Mouse (Mus musculus) kidney, adult 9 months (tissue): Measurements from ENCODE around the gene C87499.
A peak's percentile ranks its signal among the peaks of the same experiment; 100 is the strongest.

Source experiments
- DNase-seq: peaks from one replicate; pipeline ENCODE4 v3.0.0; 2022

The C87499 gene

GRCm38 (mm10) chr4:88634311-88634710 is at the start of gene C87499:
C87499 (minus strand) TSS chr4:88634411.
- no peak for DNase-seq

GRCm38 (mm10) chr4:88683812-88684211 is 49.6 kb upstream of the C87499 start, which contains the start of gene Ifna2:
Ifna2 (minus strand) TSS chr4:88683912.
- no peak for DNase-seq

GRCm38 (mm10) chr4:88681353-88681752 is 47.1 kb upstream of the C87499 start:
- DNase-seq, result no peak

- DNase-seq, result peak; percentile 40
Observed at GRCm38 (mm10) chr4:88680362-88680761, 46.2 kb upstream of the C87499 start.

GRCm38 (mm10) chr4:88676824-88677223 is 42.6 kb upstream of the C87499 start, which contains the start of gene Ifna16:
Ifna16 (minus strand) TSS chr4:88676924.
- DNase-seq, result no peak

- DNase-seq, result peak; percentile 26
Observed at GRCm38 (mm10) chr4:88655461-88655860, 21.2 kb upstream of the C87499 start.

GRCm38 (mm10) chr4:88653644-88654043 is 19.4 kb upstream of the C87499 start:
- DNase-seq, result no peak

- no peak for DNase-seq
Observed at GRCm38 (mm10) chr4:88644359-88644758, 10.1 kb upstream of the C87499 start, which contains the start of gene Ifna13. Ifna13 (minus strand) TSS chr4:88644459.

- no peak for DNase-seq
Observed at GRCm38 (mm10) chr4:88642526-88642925, 8.3 kb upstream of the C87499 start.

- peak; percentile 94 for DNase-seq
Observed at GRCm38 (mm10) chr4:88641077-88641831, 7.0 kb upstream of the C87499 start.

- no peak for DNase-seq
Observed at GRCm38 (mm10) chr4:88640704-88641076, 6.5 kb upstream of the C87499 start.

GRCm38 (mm10) chr4:88603276-88603675 is 30.9 kb downstream of the C87499 start, which contains the start of gene Ifna12:
Ifna12 (minus strand) TSS chr4:88603376.
- DNase-seq, result no peak

GRCm38 (mm10) chr4:88592285-88592684 is 41.9 kb downstream of the C87499 start, which contains the start of gene Ifna9:
Ifna9 (minus strand) TSS chr4:88592385.
- DNase-seq, result no peak
